Mouse (Mus musculus): ENCODE measurements at regions not wholly inside any gene's neighbourhood (a gene's known extent, or its start where the extent isn't known, plus 50 kb on each side); places are given as distances from the start of the nearest gene placed in this dataset.
A peak's percentile ranks its signal among the peaks of the same experiment; 100 is the strongest.

DNA sequence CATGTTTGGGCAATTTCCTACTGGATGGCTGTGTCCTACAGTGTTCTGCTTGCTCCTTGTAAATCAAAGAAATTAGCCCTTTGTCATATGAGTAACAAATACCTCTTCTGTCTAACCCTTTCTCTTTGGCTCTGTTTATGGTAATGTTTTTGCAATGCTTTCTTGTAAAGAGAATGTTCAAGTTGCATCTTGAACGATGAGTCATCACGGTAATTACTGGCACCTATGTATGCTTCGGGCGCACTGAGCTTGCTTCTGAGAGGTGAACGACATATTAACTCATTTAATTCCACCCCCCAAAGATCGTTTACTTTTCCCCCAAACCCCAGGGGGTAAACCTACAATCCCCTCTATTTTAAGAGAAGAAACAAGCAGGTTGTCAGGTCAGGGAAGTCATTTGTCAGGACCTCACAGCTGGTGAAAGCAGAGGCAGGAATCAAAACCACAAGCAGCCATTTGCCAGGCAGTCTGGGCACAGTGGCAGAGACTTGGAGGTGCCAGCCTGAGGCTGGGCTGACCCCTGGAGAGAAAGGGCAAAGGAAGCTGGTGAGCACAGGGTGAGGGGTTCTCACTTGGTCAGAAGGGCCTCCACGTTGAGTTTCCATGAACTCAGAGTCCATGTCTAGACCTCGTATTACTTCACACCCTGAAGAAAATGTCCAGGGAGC lies 87.6 kb upstream of the Atp1a1 start:
- Histone ChIP-seq H3K4me1 (no peaks in the 10 kb centered on the region), H3K36me3 (no peaks in the 10 kb centered on the region), H3K27ac (no peak overlapping the region), H3K4me2 (no peak overlapping the region), H3K9ac (no peak overlapping the region), H3K4me3 (no peak overlapping the region), H3K9me3 (no peaks in the 10 kb centered on the region), H3K27me3 (no peaks in the 10 kb centered on the region)
- 58% methylated on average over 8 of the region's 8 CpGs for WGBS
- ATAC-seq (ENCODE audit: insufficient number of reproducible peaks, insufficient read depth, low FRiP score, low TSS enrichment, low read depth) = no peak

GRCm38 (mm10) chr3:101690779-101691178 lies 86.3 kb upstream of the Atp1a1 start:
- Histone ChIP-seq H3K4me3 (no peak overlapping the region), H3K27me3 (no peaks in the 10 kb centered on the region), H3K9me3 (no peaks in the 10 kb centered on the region), H3K4me1 (no peaks in the 10 kb centered on the region), H3K36me3 (no peaks in the 10 kb centered on the region), H3K27ac (no peak overlapping the region), H3K4me2 (no peak overlapping the region), H3K9ac (no peak overlapping the region)
- 70% methylated on average over 2 of the region's 2 CpGs for WGBS
- no peak for ATAC-seq (ENCODE audit: insufficient number of reproducible peaks, insufficient read depth, low FRiP score, low TSS enrichment, low read depth)

- no peaks in the 10 kb centered on the region for H3K4me1 ChIP-seq
- no peak overlapping the region for H3K4me3 ChIP-seq
- no peaks in the 10 kb centered on the region for H3K9me3 ChIP-seq
- no peaks in the 10 kb centered on the region for H3K27me3 ChIP-seq
- H3K4me2 ChIP-seq = no peak overlapping the region
- no peaks in the 10 kb centered on the region for H3K36me3 ChIP-seq
- H3K9ac ChIP-seq = no peak overlapping the region
- no peak overlapping the region for H3K27ac ChIP-seq
- WGBS = 83% methylated on average over 6 of the region's 6 CpGs
- no peak for ATAC-seq (ENCODE audit: insufficient number of reproducible peaks, insufficient read depth, low FRiP score, low TSS enrichment, low read depth)
Measured at GRCm38 (mm10) chr3:101690222-101690621, 85.7 kb upstream of the Atp1a1 start.

- H3K27me3 ChIP-seq = no peaks in the 10 kb centered on the region
- H3K9ac ChIP-seq = no peak overlapping the region
- H3K9me3 ChIP-seq = no peaks in the 10 kb centered on the region
- H3K36me3 ChIP-seq = no peaks in the 10 kb centered on the region
- no peak overlapping the region for H3K4me2 ChIP-seq
- 77% methylated on average over 7 of the region's 7 CpGs for WGBS
- H3K4me1 ChIP-seq = peaks cover 6% of the 10 kb centered on the region; the same call in 1 of the 2 replicates
- ATAC-seq (ENCODE audit: insufficient number of reproducible peaks, insufficient read depth, low FRiP score, low TSS enrichment, low read depth) = no peak
- H3K27ac ChIP-seq = no peak overlapping the region
- no peak overlapping the region for H3K4me3 ChIP-seq
Measured at GRCm38 (mm10) chr3:101685203-101685602, 80.7 kb upstream of the Atp1a1 start.

DNA sequence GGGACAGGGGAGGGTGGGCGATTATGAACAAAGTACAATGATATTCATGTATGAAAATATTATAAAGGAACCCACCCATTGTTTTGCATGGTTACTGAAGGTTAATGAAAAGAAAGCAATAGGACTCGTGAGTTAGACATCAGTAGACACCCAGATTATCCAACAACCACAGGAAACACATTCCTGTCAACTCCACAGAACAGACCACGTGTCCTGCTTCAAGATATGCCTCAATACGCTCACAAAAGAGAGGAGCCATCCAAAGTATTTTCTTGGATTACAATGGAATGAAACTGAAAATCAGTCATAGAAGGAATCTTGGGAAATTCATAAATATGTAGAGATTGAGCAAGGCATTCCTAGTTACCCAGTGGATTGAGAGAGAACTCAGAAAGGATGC lies 68.5 kb upstream of the Atp1a1 start:
- Histone ChIP-seq H3K4me1 (peaks cover 5% of the 10 kb centered on the region; the same call in 1 of the 2 replicates), H3K27me3 (no peaks in the 10 kb centered on the region), H3K4me3 (no peak overlapping the region), H3K9ac (no peak overlapping the region), H3K9me3 (no peaks in the 10 kb centered on the region), H3K4me2 (no peak overlapping the region), H3K36me3 (no peaks in the 10 kb centered on the region), H3K27ac (no peak overlapping the region)
- WGBS = 83% methylated on average over 4 of the region's 4 CpGs
- no peak for ATAC-seq (ENCODE audit: insufficient number of reproducible peaks, insufficient read depth, low FRiP score, low TSS enrichment, low read depth)

- ATAC-seq (ENCODE audit: insufficient number of reproducible peaks, insufficient read depth, low FRiP score, low TSS enrichment, low read depth) = no peak
- no peak overlapping the region for H3K4me3 ChIP-seq
- H3K36me3 ChIP-seq = no peaks in the 10 kb centered on the region
- no peaks in the 10 kb centered on the region for H3K9me3 ChIP-seq
- no peak overlapping the region for H3K9ac ChIP-seq
- peaks cover 12% of the 10 kb centered on the region; the same call in 1 of the 2 replicates for H3K4me1 ChIP-seq
- no peaks in the 10 kb centered on the region for H3K27me3 ChIP-seq
- H3K4me2 ChIP-seq = no peak overlapping the region
- WGBS = 45% methylated on average over 8 of the region's 8 CpGs
- H3K27ac ChIP-seq = no peak overlapping the region
Measured at GRCm38 (mm10) chr3:101670561-101671001, 66.1 kb upstream of the Atp1a1 start.

DNA sequence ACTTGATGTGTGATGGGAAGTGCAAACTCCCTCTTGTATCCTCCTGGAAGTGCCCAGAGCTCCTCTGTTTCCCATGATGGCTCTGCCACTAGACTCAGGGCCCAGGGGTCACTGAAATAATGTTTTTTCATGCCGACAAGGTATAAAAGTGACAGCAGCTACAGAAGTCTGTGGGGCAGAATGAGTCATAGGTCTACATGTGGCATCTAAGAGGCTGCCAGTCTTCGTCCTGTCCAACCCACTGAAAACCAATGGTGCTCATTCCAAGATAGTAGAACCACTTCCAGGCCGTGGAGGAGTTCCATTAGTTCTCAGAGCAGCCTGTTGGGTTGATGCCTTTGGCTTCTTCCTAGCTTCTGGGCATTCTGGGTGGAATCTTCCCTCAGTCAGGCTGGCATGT lies 65.3 kb upstream of the Atp1a1 start:
- peaks cover 12% of the 10 kb centered on the region; the same call in 1 of the 2 replicates for H3K4me1 ChIP-seq
- H3K4me3 ChIP-seq = no peak overlapping the region
- H3K27me3 ChIP-seq = no peaks in the 10 kb centered on the region
- no peak for ATAC-seq (ENCODE audit: insufficient number of reproducible peaks, insufficient read depth, low FRiP score, low TSS enrichment, low read depth)
- no peaks in the 10 kb centered on the region for H3K36me3 ChIP-seq
- H3K4me2 ChIP-seq = no peak overlapping the region
- H3K27ac ChIP-seq = no peak overlapping the region
- H3K9ac ChIP-seq = no peak overlapping the region
- no peaks in the 10 kb centered on the region for H3K9me3 ChIP-seq
- 91% methylated on average over 3 of the region's 3 CpGs for WGBS

DNA sequence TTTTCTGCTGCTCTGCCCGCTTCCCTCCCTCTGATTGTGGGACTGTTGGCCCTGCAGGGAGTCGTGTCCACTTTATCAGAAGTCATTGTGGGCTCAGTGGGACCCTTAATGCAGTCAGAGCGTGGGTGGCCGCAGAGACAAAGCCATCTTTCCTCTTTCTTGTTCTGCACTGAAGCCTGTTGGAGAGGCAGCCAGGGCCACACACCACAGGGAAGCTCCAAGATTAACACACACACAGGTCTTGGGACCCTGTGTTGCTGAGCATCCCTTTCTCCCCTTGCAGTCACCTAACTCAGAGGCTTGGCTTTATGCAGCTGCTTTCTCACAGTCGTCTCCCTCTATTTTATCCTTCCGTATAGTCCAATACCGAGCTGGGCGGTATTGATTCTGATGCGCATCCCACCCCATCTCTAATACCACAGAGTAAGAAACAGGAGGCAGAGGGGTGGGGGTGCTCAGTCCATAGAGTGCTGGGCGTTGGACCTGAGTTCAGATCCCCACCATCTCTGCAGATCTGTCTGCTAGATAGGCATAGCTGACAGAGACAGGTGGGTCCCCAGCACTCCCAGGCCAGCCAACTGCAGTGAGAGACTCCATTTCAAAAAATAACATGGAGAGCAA lies 63.4 kb upstream of the Atp1a1 start:
- no peaks in the 10 kb centered on the region for H3K36me3 ChIP-seq
- WGBS = 68% methylated on average over 10 of the region's 10 CpGs
- H3K4me1 ChIP-seq = peaks cover 12% of the 10 kb centered on the region; the same call in 1 of the 2 replicates
- 0 out of 2 replicates have a peak overlapping the region, but pooled peaks have one; percentile 27 for H3K9ac ChIP-seq
- no peak for ATAC-seq (ENCODE audit: insufficient number of reproducible peaks, insufficient read depth, low FRiP score, low TSS enrichment, low read depth)
- H3K9me3 ChIP-seq = no peaks in the 10 kb centered on the region
- no peak overlapping the region for H3K4me3 ChIP-seq
- H3K4me2 ChIP-seq = peak overlapping the region; percentile 32
- no peaks in the 10 kb centered on the region for H3K27me3 ChIP-seq
- H3K27ac ChIP-seq = peak overlapping the region; percentile 89

DNA sequence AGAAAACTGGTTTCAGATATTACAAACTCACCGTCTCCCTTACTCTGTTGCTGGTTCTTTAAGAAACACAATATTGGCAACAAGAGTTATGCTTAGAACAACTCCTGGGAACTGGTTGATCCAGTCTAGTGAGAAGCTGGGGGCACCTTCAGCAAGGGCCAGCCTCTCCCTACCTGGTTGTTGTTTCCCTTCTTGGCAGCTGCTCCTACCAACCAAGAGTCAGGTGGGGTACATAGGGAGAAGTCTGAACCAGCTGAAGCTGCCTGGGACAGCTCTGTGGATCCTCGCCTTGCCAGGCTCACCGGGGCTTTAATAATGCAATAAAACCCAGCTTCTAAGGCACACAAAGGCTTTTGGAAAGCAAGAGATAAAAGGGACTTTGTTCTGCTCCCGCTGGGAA lies 62.7 kb upstream of the Atp1a1 start:
- Histone ChIP-seq H3K4me1 (peaks cover 12% of the 10 kb centered on the region; the same call in 1 of the 2 replicates), H3K27ac (peak overlapping the region; percentile 89), H3K4me3 (no peak overlapping the region), H3K36me3 (no peaks in the 10 kb centered on the region), H3K9me3 (no peaks in the 10 kb centered on the region), H3K27me3 (no peaks in the 10 kb centered on the region), H3K4me2 (peak overlapping the region; percentile 32), H3K9ac (0 out of 2 replicates have a peak overlapping the region, but pooled peaks have one; percentile 27)
- 38% methylated on average over 4 of the region's 4 CpGs for WGBS
- peak; percentile 84 for ATAC-seq (ENCODE audit: insufficient number of reproducible peaks, insufficient read depth, low FRiP score, low TSS enrichment, low read depth)

DNA sequence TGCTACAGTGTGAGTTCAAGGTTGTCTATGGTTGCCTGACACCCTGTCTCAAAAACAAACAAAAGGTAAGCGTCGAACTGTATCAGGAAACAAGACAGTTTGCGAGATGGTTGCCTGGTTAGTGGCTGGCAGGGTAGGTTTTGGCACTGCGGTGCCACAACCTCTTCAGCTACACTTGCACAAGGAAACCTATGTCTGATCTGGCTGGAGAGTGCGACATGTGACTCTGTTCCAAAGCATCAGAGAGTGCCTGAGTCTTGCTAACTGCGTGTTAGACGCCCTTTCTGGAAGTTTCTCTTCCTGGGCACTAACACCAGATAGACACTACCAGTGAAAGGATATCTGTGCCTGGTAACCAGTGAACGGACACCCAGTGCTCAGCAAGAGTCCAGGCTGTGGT lies 62.1 kb upstream of the Atp1a1 start:
- H3K4me1 ChIP-seq = peaks cover 12% of the 10 kb centered on the region; the same call in 1 of the 2 replicates
- H3K4me3 ChIP-seq = no peak overlapping the region
- H3K27ac ChIP-seq = peak overlapping the region; percentile 89
- 81% methylated on average over 8 of the region's 8 CpGs for WGBS
- ATAC-seq (ENCODE audit: insufficient number of reproducible peaks, insufficient read depth, low FRiP score, low TSS enrichment, low read depth) = no peak
- H3K9ac ChIP-seq = no peak overlapping the region
- H3K36me3 ChIP-seq = no peaks in the 10 kb centered on the region
- H3K4me2 ChIP-seq = no peak overlapping the region
- no peaks in the 10 kb centered on the region for H3K9me3 ChIP-seq
- H3K27me3 ChIP-seq = no peaks in the 10 kb centered on the region

GRCm38 (mm10) chr3:101661184-101661992 lies 56.9 kb upstream of the Atp1a1 start:
- no peak for ATAC-seq (ENCODE audit: insufficient number of reproducible peaks, insufficient read depth, low FRiP score, low TSS enrichment, low read depth)
- H3K9me3 ChIP-seq = no peaks in the 10 kb centered on the region
- H3K4me3 ChIP-seq = no peak overlapping the region
- no peaks in the 10 kb centered on the region for H3K27me3 ChIP-seq
- WGBS = 44% methylated on average over 9 of the region's 9 CpGs
- H3K9ac ChIP-seq = no peak overlapping the region
- H3K36me3 ChIP-seq = no peaks in the 10 kb centered on the region
- 0 out of 2 replicates have a peak, but pooled peaks cover 9% of the 10 kb centered on the region for H3K4me1 ChIP-seq
- no peak overlapping the region for H3K4me2 ChIP-seq
- H3K27ac ChIP-seq = no peak overlapping the region

Data from embryonic facial prominence, embryonic 13.5 days (tissue).